Mouse (Mus musculus) myocyte (in vitro differentiated cells): ENCODE measurements at regions not wholly inside any gene's neighbourhood (a gene's known extent, or its start where the extent isn't known, plus 50 kb on each side); places are given as distances from the start of the nearest gene placed in this dataset.

Experiments
- H3K27me3 ChIP-seq: one replicate; pipeline ENCODE4 v1.6.1; 2011; ENCODE audit not compliant: control insufficient read depth, insufficient read depth, insufficient read length
- H3K36me3 ChIP-seq: one replicate; pipeline ENCODE4 v1.6.1; 2011; ENCODE audit not compliant: control insufficient read depth, insufficient read depth
- H3K4me2 ChIP-seq: one replicate; pipeline ENCODE4 v1.6.1; 2011; ENCODE audit warnings: low read depth, control low read depth
- H3K4me3 ChIP-seq: one replicate; pipeline ENCODE4 v1.5.1; 2011; ENCODE audit warnings: mild to moderate bottlenecking, control low read depth, moderate library complexity
- H3K79me2 ChIP-seq: one replicate; pipeline ENCODE4 v1.6.1; 2011; ENCODE audit not compliant: control insufficient read depth, insufficient read depth
- H3ac ChIP-seq: one replicate; pipeline ENCODE4 v1.6.1; 2011; ENCODE audit not compliant: control insufficient read depth, insufficient read length
- CEBPB ChIP-seq: IDR thresholded peaks from 2 replicates; pipeline ENCODE4 v1.6.1; 2011; ENCODE audit warnings: mild to moderate bottlenecking, moderate library complexity; ENCODE audit not compliant: poor library complexity, insufficient read depth, severe bottlenecking
- E2F4 ChIP-seq: IDR thresholded peaks from one replicate; pipeline ENCODE4 v1.6.1; 2011; ENCODE audit warnings: mild to moderate bottlenecking, control low read depth, moderate library complexity; ENCODE audit not compliant: insufficient read depth
- MAX ChIP-seq: IDR thresholded peaks from one replicate; pipeline ENCODE4 v1.6.1; 2011; ENCODE audit warnings: low read depth, mild to moderate bottlenecking, control low read depth
- MYOD1 ChIP-seq, 3 experiments: IDR thresholded peaks; one replicate each; pipeline ENCODE4 v1.6.1; 2011; ENCODE audit warnings: control low read depth in 2 of 3, low read depth in 2 of 3, mild to moderate bottlenecking in 2 of 3, moderate library complexity in 1 of 3; ENCODE audit not compliant: insufficient read length in 2 of 3, control insufficient read depth in 1 of 3
- MYOG ChIP-seq, 3 experiments: IDR thresholded peaks; one replicate each; pipeline ENCODE4 v1.6.1; 2011; ENCODE audit warnings: control low read depth in 2 of 3, low read depth in 2 of 3, mild to moderate bottlenecking in 2 of 3; ENCODE audit not compliant: insufficient read length in 2 of 3, control insufficient read depth in 1 of 3, insufficient read depth in 1 of 3
- POLR2A ChIP-seq: IDR thresholded peaks from one replicate; pipeline ENCODE4 v1.6.1; 2011; ENCODE audit warnings: low read depth, mild to moderate bottlenecking, control low read depth, moderate library complexity; ENCODE audit not compliant: insufficient read length
- POLR2AphosphoS2 ChIP-seq: IDR thresholded peaks from one replicate; pipeline ENCODE4 v1.6.1; 2011; ENCODE audit warnings: low read depth, control low read depth; ENCODE audit not compliant: insufficient read length
- REST ChIP-seq: IDR thresholded peaks from one replicate; pipeline ENCODE4 v1.6.1; 2011; ENCODE audit warnings: mild to moderate bottlenecking, control low read depth, moderate library complexity; ENCODE audit not compliant: insufficient read depth, insufficient read length
- SRF ChIP-seq: IDR thresholded peaks from one replicate; pipeline ENCODE4 v1.6.1; 2011; ENCODE audit warnings: low read depth; ENCODE audit not compliant: control insufficient read depth, insufficient read length
- TCF12 ChIP-seq: IDR thresholded peaks from one replicate; pipeline ENCODE4 v1.6.1; 2011; ENCODE audit warnings: mild to moderate bottlenecking, control low read depth; ENCODE audit not compliant: poor library complexity, insufficient read depth, severe bottlenecking
- TCF3 ChIP-seq: IDR thresholded peaks from one replicate; pipeline ENCODE4 v1.6.1; 2011; ENCODE audit warnings: low read depth, control low read depth; ENCODE audit not compliant: insufficient read length
- USF1 ChIP-seq: IDR thresholded peaks from one replicate; pipeline ENCODE4 v1.6.1; 2011; ENCODE audit warnings: low read depth, mild to moderate bottlenecking, control low read depth, moderate library complexity

- Histone ChIP-seq H3K36me3 (no peaks in the 10 kb centered on the region), H3K27me3 (no peaks in the 10 kb centered on the region), H3K4me3 (no peak overlapping the region), H3ac (no peak overlapping the region), H3K4me2 (no peak overlapping the region), H3K79me2 (no peaks in the 10 kb centered on the region)
- no peak for TF ChIP-seq TCF3
- TF ChIP-seq POLR2AphosphoS2, result no peak
- no peak for TF ChIP-seq CEBPB
Observed at GRCm38 (mm10) chr10:99881901-99882300, 122.4 kb upstream of the Csl start.

GRCm38 (mm10) chr10:99879362-99879761 is 119.9 kb upstream of the Csl start:
- TF ChIP-seq POLR2AphosphoS2 (no peak), SRF (no peak)
- no peaks in the 10 kb centered on the region for H3K27me3 ChIP-seq
- H3K79me2 ChIP-seq, result no peaks in the 10 kb centered on the region
- H3K4me2 ChIP-seq, result no peak overlapping the region
- H3ac ChIP-seq, result no peak overlapping the region
- no peak overlapping the region for H3K4me3 ChIP-seq
- no peaks in the 10 kb centered on the region for H3K36me3 ChIP-seq

GRCm38 (mm10) chr10:99864711-99865110 is 105.3 kb upstream of the Csl start:
- H3ac ChIP-seq, result no peak overlapping the region
- TF ChIP-seq MYOD1 (IDR thresholded peaks at IDR 0.05; ENCODE audit: control insufficient read depth in 1 of 3, insufficient read length in 2 of 3, low read depth in 2 of 3) (no peak), MYOG (IDR thresholded peaks at IDR 0.05; ENCODE audit: control insufficient read depth in 1 of 3, insufficient read depth in 1 of 3, insufficient read length in 2 of 3, low read depth in 2 of 3) (no peak), POLR2A (no peak), MAX (no peak), TCF3 (no peak), CEBPB (no peak), SRF (no peak), TCF12 (no peak)
- no peaks in the 10 kb centered on the region for H3K79me2 ChIP-seq
- H3K27me3 ChIP-seq, result no peaks in the 10 kb centered on the region
- H3K36me3 ChIP-seq, result no peaks in the 10 kb centered on the region
- no peak overlapping the region for H3K4me3 ChIP-seq
- no peak overlapping the region for H3K4me2 ChIP-seq

- Histone ChIP-seq H3K4me3 (no peak overlapping the region), H3K27me3 (no peaks in the 10 kb centered on the region), H3ac (no peak overlapping the region), H3K4me2 (no peak overlapping the region), H3K79me2 (no peaks in the 10 kb centered on the region), H3K36me3 (no peaks in the 10 kb centered on the region)
- TF ChIP-seq TCF12 (no peak), MYOG (IDR thresholded peaks at IDR 0.05; ENCODE audit: control insufficient read depth in 1 of 3, insufficient read depth in 1 of 3, insufficient read length in 2 of 3, low read depth in 2 of 3) (no peak), MYOD1 (IDR thresholded peaks at IDR 0.05; ENCODE audit: control insufficient read depth in 1 of 3, insufficient read length in 2 of 3, low read depth in 2 of 3) (no peak), TCF3 (no peak), REST (no peak), SRF (no peak), CEBPB (no peak), E2F4 (no peak), MAX (no peak), POLR2AphosphoS2 (no peak), POLR2A (no peak), USF1 (no peak)
Observed at GRCm38 (mm10) chr10:99860322-99861089, 101.0 kb upstream of the Csl start.

- TF ChIP-seq POLR2A (no peak), MYOD1 (IDR thresholded peaks at IDR 0.05; ENCODE audit: control insufficient read depth in 1 of 3, insufficient read length in 2 of 3, low read depth in 2 of 3) (no peak), MAX (no peak), SRF (no peak), POLR2AphosphoS2 (no peak), TCF3 (no peak), REST (no peak), MYOG (IDR thresholded peaks at IDR 0.05; ENCODE audit: control insufficient read depth in 1 of 3, insufficient read depth in 1 of 3, insufficient read length in 2 of 3, low read depth in 2 of 3) (no peak), E2F4 (no peak)
- H3K27me3 ChIP-seq, result no peaks in the 10 kb centered on the region
- H3ac ChIP-seq, result no peak overlapping the region
- no peak overlapping the region for H3K4me3 ChIP-seq
- no peaks in the 10 kb centered on the region for H3K36me3 ChIP-seq
- no peak overlapping the region for H3K4me2 ChIP-seq
- no peaks in the 10 kb centered on the region for H3K79me2 ChIP-seq
Observed at GRCm38 (mm10) chr10:99844110-99844509, 84.7 kb upstream of the Csl start.
